Mouse (Mus musculus): Measurements from ENCODE around the gene Slc5a9.
"Not testable (repeated sequence)": the region's sequence is repeated elsewhere in the genome, so short reads cannot be mapped to it uniquely, and the experiment has no call there.

The Slc5a9 gene

DNA sequence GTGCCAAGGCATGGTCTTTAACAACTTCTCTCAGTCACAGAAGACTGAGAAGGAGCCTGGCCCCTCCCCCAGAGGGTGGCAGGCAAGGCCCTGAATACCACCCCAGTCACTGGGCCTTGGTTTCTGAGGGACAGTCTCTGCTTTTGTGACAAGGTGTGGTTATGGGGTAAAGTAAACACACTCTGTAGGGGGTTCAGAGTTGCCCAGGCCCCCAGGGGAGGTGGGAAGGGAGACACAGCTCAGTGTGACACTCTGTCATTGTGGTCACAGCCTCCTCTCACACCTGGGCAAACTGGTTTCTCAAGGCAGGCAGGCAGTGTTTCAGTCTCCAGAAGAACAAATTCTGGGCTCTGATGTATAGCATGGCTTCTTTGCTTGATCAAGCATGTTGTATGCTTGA is at the start of gene Slc5a9:
Gene Slc5a9, minus strand, starts transcription at position 144 of the 400 bp plus-strand sequence.
- no peak for DNase-seq

- DNase-seq: no peak
Observed at GRCm38 (mm10) chr4:111919092-111919491, 16.4 kb upstream of the Slc5a9 start, which contains the start of gene Skint8. TSS of gene Skint8 (plus strand) at chr4:111919392.

GRCm38 (mm10) chr4:111907926-111908325 is 5.2 kb upstream of the Slc5a9 start:
- DNase-seq: no peak

GRCm38 (mm10) chr4:111901473-111901872 is 1.2 kb downstream of the Slc5a9 start:
- DNase-seq: no peak

DNA sequence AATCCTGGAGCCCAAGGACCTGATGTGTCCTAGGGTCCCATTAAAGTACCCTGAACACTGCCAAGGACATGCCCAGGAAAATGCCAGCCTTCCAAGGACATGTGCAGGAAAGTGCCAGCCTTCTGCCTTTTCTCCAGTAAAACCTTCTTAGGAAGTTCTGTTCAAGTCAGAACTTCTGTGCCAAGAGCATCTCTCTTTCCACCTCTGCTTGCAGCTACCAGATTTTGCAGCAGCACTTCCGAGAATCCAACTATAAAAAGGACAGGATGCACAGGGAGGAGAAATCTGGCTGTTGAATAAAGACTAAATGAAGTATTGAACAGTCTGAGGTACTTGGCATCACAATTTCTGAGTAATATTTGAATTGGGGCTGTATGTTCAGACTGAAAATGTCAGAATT is 2.2 kb downstream of the Slc5a9 start:
- not testable (repeated sequence) for DNase-seq

DNA sequence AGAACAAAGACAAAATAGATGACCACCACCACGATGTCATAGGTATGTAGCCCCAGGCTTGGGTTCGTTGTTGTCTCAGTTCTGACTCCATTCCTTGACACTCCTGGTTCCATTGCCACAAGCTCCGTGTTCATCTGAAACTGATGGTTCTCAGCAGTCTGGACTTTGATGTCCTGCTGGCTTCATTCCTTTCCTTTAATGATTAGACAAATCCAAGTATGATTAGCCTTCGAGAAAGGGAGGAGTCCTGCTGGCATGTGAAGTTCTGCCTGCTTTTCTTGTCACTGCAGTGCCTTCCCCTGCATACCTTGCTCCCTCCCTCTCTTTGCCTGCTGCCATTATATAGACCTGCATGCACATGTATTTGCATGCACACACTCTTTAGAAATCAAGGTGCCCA is 4.2 kb downstream of the Slc5a9 start:
- no peak for DNase-seq

GRCm38 (mm10) chr4:111897755-111898154 is 5.0 kb downstream of the Slc5a9 start:
- no peak for DNase-seq

- DNase-seq: no peak
Observed at GRCm38 (mm10) chr4:111892138-111892537, 10.6 kb downstream of the Slc5a9 start.

DNA sequence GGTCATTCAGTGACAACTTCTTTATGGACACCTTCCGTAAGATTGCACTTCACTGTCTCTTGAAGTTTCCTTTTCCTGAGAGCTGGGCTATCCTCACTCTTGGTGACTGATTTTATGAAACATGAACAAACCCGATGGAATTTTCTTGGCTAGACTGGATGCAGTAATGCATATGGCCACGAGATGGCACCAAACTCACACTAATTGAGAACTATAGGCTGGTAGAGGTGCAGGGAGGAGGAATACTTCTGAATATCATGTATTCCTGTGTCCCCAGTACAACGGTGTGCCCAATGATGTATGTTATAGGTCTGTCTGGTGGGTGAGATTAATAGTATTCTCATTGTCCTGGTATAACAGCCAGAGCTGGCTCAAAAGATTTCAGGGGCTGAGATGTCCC is 16.1 kb downstream of the Slc5a9 start:
- DNase-seq: peak; percentile 42

GRCm38 (mm10) chr4:111886018-111886417 is 16.7 kb downstream of the Slc5a9 start:
- peak; percentile 36 for DNase-seq

- no peak for DNase-seq
Observed at GRCm38 (mm10) chr4:111883543-111883942, 19.2 kb downstream of the Slc5a9 start.

DNA sequence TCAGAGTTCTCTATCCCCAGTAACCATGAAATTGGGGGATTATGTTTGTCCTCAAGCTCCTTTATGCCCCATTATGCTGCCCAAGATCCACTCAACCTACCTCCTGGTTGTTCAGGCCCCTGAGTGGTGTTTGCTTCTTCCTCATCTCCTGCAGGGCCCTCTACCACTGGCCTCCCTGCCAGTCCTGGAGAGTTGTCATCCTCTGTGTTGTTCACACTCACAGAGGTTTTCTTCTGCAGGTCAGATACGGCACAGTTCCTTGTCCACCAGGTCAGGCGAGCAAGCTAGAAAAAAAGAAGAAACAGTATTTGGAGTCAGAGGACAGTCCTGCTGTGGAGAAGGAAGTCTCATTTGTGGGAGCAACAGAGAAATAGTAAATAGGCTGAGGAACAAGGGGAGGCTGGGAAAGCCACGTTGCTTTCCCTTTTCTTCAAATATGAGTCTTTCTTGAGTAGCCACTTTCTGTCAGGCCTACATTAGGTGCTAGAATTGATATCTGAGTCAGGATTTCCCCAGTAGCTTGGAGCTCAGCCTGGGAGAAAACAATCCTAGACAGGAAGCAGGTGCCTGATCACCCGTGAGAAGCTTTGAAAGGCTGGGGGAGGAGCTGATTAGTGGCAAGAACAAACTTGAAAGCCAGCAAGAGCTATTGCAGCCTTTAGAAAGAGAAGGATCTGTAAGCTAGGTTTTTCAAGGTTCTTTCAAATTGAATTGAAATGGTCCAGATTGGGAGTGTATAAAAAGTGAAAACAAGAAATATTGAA is 22.4 kb downstream of the Slc5a9 start:
- DNase-seq: no peak

- no peak for DNase-seq
Observed at GRCm38 (mm10) chr4:111867743-111868401, 34.8 kb downstream of the Slc5a9 start.

GRCm38 (mm10) chr4:111866701-111867100 is 36.0 kb downstream of the Slc5a9 start:
- DNase-seq: no peak

DNA sequence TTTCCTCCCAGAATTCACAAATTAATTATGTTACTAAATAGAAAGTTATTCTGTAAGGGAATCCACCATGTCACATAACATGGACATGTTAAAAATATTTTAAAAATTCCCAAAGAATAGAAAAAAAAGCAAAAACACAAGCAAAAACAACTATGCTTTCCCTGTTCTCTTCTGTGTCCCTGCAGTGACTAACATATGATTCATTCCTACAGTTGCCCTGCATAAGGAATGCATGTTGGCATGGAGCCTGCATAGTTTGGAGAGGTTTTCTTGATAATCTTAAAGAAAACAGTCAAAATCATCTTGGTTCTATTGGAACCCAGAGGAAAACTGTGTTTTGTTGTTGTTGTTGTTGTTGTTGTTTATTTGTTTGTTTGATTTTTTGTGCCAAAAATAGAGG is 50.1 kb downstream of the Slc5a9 start:
- no peak for DNase-seq

DNA sequence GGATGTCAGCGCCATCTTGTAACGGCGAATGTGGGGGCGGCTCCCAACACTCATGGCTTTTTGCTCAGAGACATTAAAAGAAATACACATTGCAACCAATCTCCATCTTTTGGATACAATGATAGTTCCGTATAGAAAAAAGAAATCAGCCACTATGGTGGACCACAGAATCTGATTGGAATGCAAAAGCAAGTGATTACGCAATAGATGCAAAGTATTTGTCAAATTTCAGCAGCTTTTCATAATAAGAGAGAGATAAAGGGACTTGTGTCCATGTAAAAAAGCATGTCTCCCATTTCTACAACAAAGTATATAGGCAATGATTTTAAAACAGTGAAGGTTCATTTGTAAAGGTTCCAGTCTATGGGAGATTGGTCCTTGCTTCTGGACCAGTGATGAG is 63.8 kb downstream of the Slc5a9 start:
- DNase-seq: no peak

Measured in cerebellum, adult 8-10 months (tissue).